Mouse (Mus musculus) kidney, postnatal 0 days (tissue): Measurements from ENCODE around the gene St7. TPM values are rescaled to one million over a fixed set of nuclear protein-coding genes. Genes with fewer than 3 reads are reported as not detected.

ENCODE experiments used
- ATAC-seq: fragments of 200-750 bp; cut with Nextera tagmentation; replicated peaks from 2 replicates; pipeline ENCODE4 v1.8.0; 2017; ENCODE audit warnings: low read depth, moderate number of reproducible peaks, moderate TSS enrichment, moderate library complexity; ENCODE audit not compliant: low FRiP score
- DNase-seq: peaks from one replicate; pipeline ENCODE4 v3.0.0-alpha.2; 2016; ENCODE audit warnings: low spot score
- H3K27ac ChIP-seq: fragments of 300-500 bp; sonication (generic); 2 replicates; pipeline ENCODE4 v1.5.1; 2014; ENCODE audit warnings: mild to moderate bottlenecking
- H3K27me3 ChIP-seq: fragments of 300-500 bp; sonication (generic); 2 replicates; pipeline ENCODE4 v1.6.1; 2014; ENCODE audit warnings: low read length, mixed read lengths; ENCODE audit not compliant: insufficient read depth
- H3K36me3 ChIP-seq: fragments of 300-500 bp; sonication (generic); 2 replicates; pipeline ENCODE4 v1.6.1; 2014; ENCODE audit warnings: low read length, mixed read lengths; ENCODE audit not compliant: insufficient read depth
- H3K4me1 ChIP-seq: fragments of 300-500 bp; sonication (generic); replicated peaks from 2 replicates; pipeline ENCODE4 v1.6.1; 2014; ENCODE audit warnings: antibody characterized with exemption, low read length, mixed read lengths; ENCODE audit not compliant: insufficient read depth
- H3K4me2 ChIP-seq: fragments of 300-500 bp; sonication (generic); 2 replicates; pipeline ENCODE4 v1.6.1; 2014; ENCODE audit warnings: mild to moderate bottlenecking, low read length, moderate library complexity, mixed read lengths
- H3K4me3 ChIP-seq: fragments of 300-500 bp; sonication (generic); replicated peaks from 2 replicates; pipeline ENCODE4 v1.5.1; 2014; ENCODE audit warnings: low read depth, low read length
- H3K9ac ChIP-seq: fragments of 300-500 bp; sonication (generic); 2 replicates; pipeline ENCODE4 v1.6.1; 2014; ENCODE audit warnings: low read depth, low read length
- H3K9me3 ChIP-seq: fragments of 300-500 bp; sonication (generic); replicated peaks from 2 replicates; pipeline ENCODE4 v1.6.1; 2016; ENCODE audit warnings: low read length, inconsistent platforms, mixed read lengths
- CTCF ChIP-seq: IDR thresholded peaks from 2 replicates; pipeline ENCODE4 v1.5.1; 2016; ENCODE audit warnings: antibody characterized with exemption, low read depth, mild to moderate bottlenecking, moderate library complexity
- WGBS: fragments of 180-500 bp; shearing (Covaris S2); extraction: QIAGEN DNeasy Blood & Tissue Kit; methylation state at CpG from one replicate; pipeline ENCODE4 v1.1.7; 2014; 5-methylcytosine and 5-hydroxymethylcytosine counted together
- polyA plus RNA-seq: library from polyadenylated mRNA; unstranded; fragments of >200 nt; fragmentation: Nextera tagmentation; extraction: Ambion mirVana; gene quantifications from 2 replicates; pipeline ENCODE4 v1.2.1, GENCODE M21; 2015

St7 gene
- polyA plus RNA-seq, 1 experiment from 2014 or later = 18.4 TPM

DNA sequence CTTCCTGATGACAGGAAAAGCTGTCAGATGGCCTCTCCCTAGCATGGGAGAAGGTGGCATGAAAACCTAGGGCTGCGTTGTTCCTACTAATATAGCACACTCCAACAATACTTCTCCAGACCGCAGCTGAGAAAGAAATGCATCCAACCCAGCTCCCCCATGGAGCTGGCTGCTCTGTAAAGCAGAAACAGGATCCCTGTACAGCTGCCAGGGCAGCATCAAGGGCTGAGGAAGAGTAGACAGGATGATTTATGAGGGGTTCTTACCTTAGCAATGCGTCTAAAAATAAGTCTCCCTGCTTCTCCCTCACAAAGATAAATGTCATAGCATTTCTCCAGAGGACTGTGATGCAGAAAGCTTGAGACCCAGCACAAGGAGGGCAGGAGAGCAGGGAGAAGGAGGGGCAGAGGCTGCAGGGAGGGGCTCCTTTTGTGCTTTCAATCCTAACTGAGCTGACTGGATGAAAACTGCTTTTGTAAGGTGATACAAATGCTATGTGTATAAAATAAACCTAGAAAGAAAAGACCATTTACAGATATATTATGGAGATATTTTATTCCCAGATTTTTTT is 124.2 kb downstream of the St7 start:
- H3K4me3 ChIP-seq = no peak overlapping the region
- H3K36me3 ChIP-seq = no peaks in the 10 kb centered on the region
- no peak for TF ChIP-seq CTCF
- H3K4me1 ChIP-seq = no peaks in the 10 kb centered on the region; the same call in 1 of the 2 replicates
- no peak overlapping the region for H3K27ac ChIP-seq
- peak; percentile 89 for DNase-seq
- H3K27me3 ChIP-seq = no peaks in the 10 kb centered on the region
- no peaks in the 10 kb centered on the region for H3K9me3 ChIP-seq
- 0 out of 2 replicates have a peak, but pooled peaks have one; percentile 49 for ATAC-seq
- no peak overlapping the region for H3K4me2 ChIP-seq
- H3K9ac ChIP-seq = no peak overlapping the region
- WGBS = 6% methylated on average over 3 of the region's 3 CpGs

DNA sequence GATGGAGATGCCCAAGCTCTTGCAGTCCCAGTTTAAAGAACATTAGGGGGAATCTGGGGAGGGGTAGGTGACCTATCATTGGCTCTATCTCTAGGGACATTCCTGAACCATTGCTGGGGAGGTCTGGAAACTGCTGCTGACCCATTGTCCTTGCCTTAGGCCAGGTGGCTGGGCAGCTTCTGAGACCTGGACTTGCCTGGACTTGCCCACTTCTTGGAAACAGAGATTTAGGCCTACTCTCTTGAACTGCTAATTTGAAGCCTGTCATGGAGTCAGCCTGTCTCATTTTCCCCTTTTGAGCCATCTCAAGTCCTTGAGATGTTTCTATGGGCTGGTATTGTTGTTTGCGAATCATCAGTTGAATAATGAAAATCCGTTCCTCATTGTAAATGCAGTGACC is 130.9 kb downstream of the St7 start:
- H3K4me2 ChIP-seq = no peak overlapping the region
- H3K9me3 ChIP-seq = no peaks in the 10 kb centered on the region
- H3K9ac ChIP-seq = no peak overlapping the region
- H3K36me3 ChIP-seq = no peaks in the 10 kb centered on the region
- no peak for DNase-seq
- no peak for ATAC-seq
- no peak for TF ChIP-seq CTCF
- no peaks in the 10 kb centered on the region for H3K4me1 ChIP-seq
- H3K27ac ChIP-seq = no peak overlapping the region
- H3K27me3 ChIP-seq = no peaks in the 10 kb centered on the region
- no peak overlapping the region for H3K4me3 ChIP-seq
- WGBS = 100% methylated on average over 2 of the region's 2 CpGs

DNA sequence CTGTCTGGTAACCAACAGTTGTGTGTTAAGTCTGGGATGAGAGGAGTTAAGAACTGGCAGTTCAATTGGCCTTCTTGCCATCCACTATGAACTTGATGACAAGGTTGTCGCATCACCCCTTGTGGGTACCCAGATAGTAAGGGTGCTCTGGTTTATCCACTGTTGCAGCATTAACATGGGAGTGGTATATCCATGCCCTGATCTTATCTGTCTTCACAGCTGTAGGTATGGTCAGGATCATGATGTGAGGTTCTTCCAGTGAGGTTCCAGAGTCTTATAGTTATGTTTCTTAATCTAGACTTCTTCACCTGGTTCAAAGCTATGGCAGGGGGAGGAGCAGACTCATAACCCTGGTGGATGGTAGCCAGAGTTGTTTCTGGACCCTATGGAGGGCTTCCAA is 132.0 kb downstream of the St7 start:
- ATAC-seq (no peak), DNase-seq (no peak)
- no peak for TF ChIP-seq CTCF
- Histone ChIP-seq H3K4me1 (no peaks in the 10 kb centered on the region), H3K4me3 (no peak overlapping the region), H3K36me3 (no peaks in the 10 kb centered on the region), H3K27ac (no peak overlapping the region), H3K9me3 (no peaks in the 10 kb centered on the region), H3K27me3 (no peaks in the 10 kb centered on the region), H3K9ac (no peak overlapping the region), H3K4me2 (no peak overlapping the region)
- 100% methylated on average over 1 of the region's 1 CpGs for WGBS

DNA sequence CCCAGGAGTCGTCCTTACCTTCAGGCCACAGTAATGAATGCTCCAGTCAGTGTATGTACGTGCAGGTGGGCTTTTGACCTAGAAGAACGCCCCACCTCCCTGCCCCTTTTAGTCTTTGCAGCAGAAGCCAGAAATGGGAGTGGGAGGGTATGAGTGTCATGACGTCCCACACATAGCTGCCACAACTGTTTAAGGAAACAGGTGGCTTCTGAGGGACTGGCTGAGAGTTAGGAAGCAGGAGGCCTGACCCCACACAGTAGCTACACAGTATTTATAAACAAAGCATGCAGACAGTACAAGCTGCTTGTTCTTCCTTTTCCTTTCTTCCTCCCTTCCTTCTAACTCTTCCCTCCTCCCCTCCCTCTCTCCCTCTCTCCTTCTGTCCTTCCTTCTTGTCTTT is 135.6 kb downstream of the St7 start:
- H3K4me3 ChIP-seq = no peak overlapping the region
- no peaks in the 10 kb centered on the region for H3K4me1 ChIP-seq
- H3K4me2 ChIP-seq = no peak overlapping the region
- DNase-seq = no peak
- H3K9me3 ChIP-seq = no peaks in the 10 kb centered on the region
- no peak overlapping the region for H3K9ac ChIP-seq
- no peak for ATAC-seq
- no peak overlapping the region for H3K27ac ChIP-seq
- H3K36me3 ChIP-seq = no peaks in the 10 kb centered on the region
- no peaks in the 10 kb centered on the region for H3K27me3 ChIP-seq
- 56% methylated on average over 4 of the region's 4 CpGs for WGBS
- TF ChIP-seq CTCF = no peak

- Histone ChIP-seq H3K9ac (no peak overlapping the region), H3K36me3 (no peaks in the 10 kb centered on the region), H3K27me3 (no peaks in the 10 kb centered on the region), H3K4me3 (no peak overlapping the region), H3K4me2 (no peak overlapping the region), H3K27ac (no peak overlapping the region), H3K4me1 (no peaks in the 10 kb centered on the region), H3K9me3 (no peaks in the 10 kb centered on the region)
- DNase-seq (no peak), ATAC-seq (no peak)
- no peak for TF ChIP-seq CTCF
- 97% methylated on average over 1 of the region's 1 CpGs for WGBS
Measured at GRCm38 (mm10) chr6:17829981-17830380, 137.2 kb downstream of the St7 start.

DNA sequence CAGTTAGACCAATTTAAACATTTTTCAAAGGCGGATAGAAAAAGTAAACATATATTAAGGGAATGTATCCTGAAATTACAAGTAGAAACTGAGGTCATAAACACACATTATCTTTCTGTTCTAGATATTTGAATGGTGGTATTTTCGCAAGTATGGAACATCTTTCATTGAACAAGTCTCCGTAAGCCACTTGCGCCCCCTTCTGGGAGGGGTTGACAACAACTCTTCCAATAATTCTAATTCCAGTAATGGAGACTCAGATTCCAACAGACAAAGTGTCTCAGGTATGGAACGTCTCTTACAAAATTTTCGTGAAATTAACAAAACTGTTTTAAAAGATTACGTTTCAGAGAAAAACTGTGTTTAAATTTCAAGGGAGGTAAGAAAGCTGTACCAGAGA is 141.8 kb downstream of the St7 start:
- 41% methylated on average over 7 of the region's 7 CpGs for WGBS
- Histone ChIP-seq H3K9me3 (no peaks in the 10 kb centered on the region), H3K27ac (no peak overlapping the region), H3K36me3 (no peaks in the 10 kb centered on the region), H3K4me3 (no peak overlapping the region), H3K27me3 (no peaks in the 10 kb centered on the region), H3K4me1 (no peaks in the 10 kb centered on the region), H3K4me2 (no peak overlapping the region), H3K9ac (no peak overlapping the region)
- DNase-seq (peak; percentile 74), ATAC-seq (no peak)
- peak; percentile 86 for TF ChIP-seq CTCF

GRCm38 (mm10) chr6:17835693-17836092 is 143.0 kb downstream of the St7 start:
- WGBS = 65% methylated on average over 6 of the region's 6 CpGs
- Histone ChIP-seq H3K4me1 (no peaks in the 10 kb centered on the region), H3K27ac (no peak overlapping the region), H3K4me3 (no peak overlapping the region), H3K9me3 (no peaks in the 10 kb centered on the region), H3K27me3 (no peaks in the 10 kb centered on the region), H3K9ac (no peak overlapping the region), H3K36me3 (no peaks in the 10 kb centered on the region), H3K4me2 (no peak overlapping the region)
- DNase-seq = no peak
- no peak for TF ChIP-seq CTCF
- ATAC-seq = no peak
